7 mouse cellular contexts compared by ENCODE assay signal in genomic region chr10:43577299-43577996, GRCm38 (mm10). TPM values are rescaled to one million over a fixed set of nuclear protein-coding genes. Genes with fewer than 3 reads are reported as not detected.
DNase-seq lines count a peak whose midpoint lies in the region; ATAC-seq and TF ChIP-seq lines count a peak whose summit lies in the region.

No protein-coding gene starts in this region.

- no peak; a peak in 1 of 4 replicates for TF ChIP-seq POLR2A in MEL (IDR thresholded peaks at IDR 0.05; ENCODE audit: control insufficient read depth in 1 of 2, insufficient read depth in 1 of 2, low read depth in 1 of 2, low read length in 2 of 2, poor library complexity in 1 of 2)

- no peaks in the 10 kb centered on the region for H3K4me1 ChIP-seq in MEL (ENCODE audit: control insufficient read depth in 1 of 2, insufficient read depth in 2 of 2, low read length in 2 of 2)
- H3K4me1 ChIP-seq in brown adipose tissue, adult 24 weeks (ENCODE audit: control insufficient read depth, insufficient read depth, insufficient read length, low read length), result no peaks in the 10 kb centered on the region
- peaks cover 19% of the 10 kb centered on the region for H3K4me1 ChIP-seq in hindbrain, embryonic 12.5 days
- peaks cover 7% of the 10 kb centered on the region for H3K4me1 ChIP-seq in midbrain, embryonic 16.5 days (ENCODE audit: control insufficient read depth, insufficient read depth, low read length)

- 13% methylated on average over 19 of the region's 19 CpGs for WGBS in hindbrain, embryonic 12.5 days
- 17% methylated on average over 19 of the region's 19 CpGs for WGBS in midbrain, embryonic 16.5 days

- peak overlapping the region; percentile 48 to 70 for H3K4me3 ChIP-seq in MEL (ENCODE audit: control insufficient read depth in 1 of 2, insufficient read depth in 1 of 2, low read depth in 2 of 2, low read length in 2 of 2)
- H3K4me3 ChIP-seq in brown adipose tissue, adult 24 weeks (ENCODE audit: insufficient read depth, low read depth, low read length), result peak overlapping the region; percentile 37
- H3K4me3 ChIP-seq in hindbrain, embryonic 12.5 days, result peak overlapping the region; percentile 85
- peak overlapping the region; percentile 87 for H3K4me3 ChIP-seq in midbrain, embryonic 16.5 days (ENCODE audit: low read depth, low read length)

- H3K9ac ChIP-seq in MEL (ENCODE audit: control insufficient read depth, low read depth, low read length, poor library complexity, severe bottlenecking), result peak overlapping the region; percentile 89
- H3K9ac ChIP-seq in hindbrain, embryonic 12.5 days, result peak overlapping the region; percentile 97; the same call in 1 of the 2 replicates
- no peak overlapping the region; the same call in 1 of the 2 replicates for H3K9ac ChIP-seq in midbrain, embryonic 16.5 days (ENCODE audit: low read depth, low read length)

- TF ChIP-seq CTCF in MEL (IDR thresholded peaks at IDR 0.05 in 2 of 3, conservative IDR thresholded peaks at IDR 0.05 in 1 of 3; ENCODE audit: control insufficient read depth in 1 of 3, insufficient read depth in 1 of 3, low read depth in 2 of 3, low read length in 3 of 3, poor library complexity in 1 of 3, severe bottlenecking in 1 of 3), result peak in 2 of 3 experiments; percentile 26 to 38; a peak in 3 of 6 replicates

- no peaks in the 10 kb centered on the region for H3K36me3 ChIP-seq in MEL (ENCODE audit: control insufficient read depth in 1 of 2, insufficient read depth in 2 of 2, low read length in 2 of 2)
- peaks cover 7% of the 10 kb centered on the region for H3K36me3 ChIP-seq in hindbrain, embryonic 12.5 days
- no peaks in the 10 kb centered on the region for H3K36me3 ChIP-seq in midbrain, embryonic 16.5 days (ENCODE audit: control insufficient read depth, insufficient read depth, low read length)

- H3K27me3 ChIP-seq in MEL (ENCODE audit: control insufficient read depth in 1 of 2, insufficient read depth in 2 of 2, low read length in 2 of 2), result no peaks in the 10 kb centered on the region
- peaks cover 9% of the 10 kb centered on the region for H3K27me3 ChIP-seq in hindbrain, embryonic 12.5 days
- no peaks in the 10 kb centered on the region; the same call in 1 of the 2 replicates for H3K27me3 ChIP-seq in midbrain, embryonic 16.5 days (ENCODE audit: control insufficient read depth, insufficient read depth, low read depth, low read length)

- TF ChIP-seq EP300 in MEL (IDR thresholded peaks at IDR 0.05; ENCODE audit: low read depth in 1 of 2, low read length in 2 of 2), result peak in 1 of 2 experiments; percentile 13; a peak in 1 of 4 replicates

- no peaks in the 10 kb centered on the region for H3K9me3 ChIP-seq in MEL (replicated peaks; ENCODE audit: insufficient read depth, low read length)
- H3K9me3 ChIP-seq in hindbrain, embryonic 12.5 days (replicated peaks), result no peaks in the 10 kb centered on the region
- no peaks in the 10 kb centered on the region for H3K9me3 ChIP-seq in midbrain, embryonic 16.5 days (replicated peaks; ENCODE audit: control insufficient read depth, low read length, poor library complexity, severe bottlenecking)

- H3K4me2 ChIP-seq in hindbrain, embryonic 12.5 days (replicated peaks), result peak overlapping the region; percentile 61
- peak overlapping the region; percentile 88 for H3K4me2 ChIP-seq in midbrain, embryonic 16.5 days (ENCODE audit: low read length)

- H3K79me2 ChIP-seq in MEL (ENCODE audit: control insufficient read depth, insufficient read depth, low read length, poor library complexity), result peaks cover 17% of the 10 kb centered on the region

- TF ChIP-seq RAD21 in MEL (IDR thresholded peaks at IDR 0.05; ENCODE audit: low read depth, low read length), result peak; percentile 27

- DNase-seq in MEL (ENCODE audit: low read depth, low spot score), result peak; percentile 77
- peak; percentile 84 for DNase-seq in liver
- no peak for DNase-seq in right cerebral cortex, adult 18-20 months
- no peak for DNase-seq in right cerebral cortex, adult 2 months (ENCODE audit: low spot score in 2 of 2)

- no peak for ATAC-seq in hindbrain, embryonic 12.5 days (ENCODE audit: low FRiP score)
- ATAC-seq in midbrain, embryonic 16.5 days, result no peak

- H3K27ac ChIP-seq in MEL (ENCODE audit: control insufficient read depth, low read depth, low read length), result peak overlapping the region; percentile 82
- H3K27ac ChIP-seq in brown adipose tissue, adult 24 weeks (replicated peaks; ENCODE audit: low read depth, low read length), result no peak overlapping the region
- peak overlapping the region; percentile 97 for H3K27ac ChIP-seq in hindbrain, embryonic 12.5 days
- H3K27ac ChIP-seq in midbrain, embryonic 16.5 days (ENCODE audit: low read length), result 0 out of 2 replicates have a peak overlapping the region, but pooled peaks have one; percentile 28

TF ChIP-seq in MEL, 35 proteins besides CTCF, POLR2A, EP300 and RAD21:
- TF ChIP-seq TBP (IDR thresholded peaks at IDR 0.05; ENCODE audit: low read depth, low read length), result peak; percentile 28; the same call in 1 of the 2 replicates
- no peak for TF ChIP-seq USF2 (IDR thresholded peaks at IDR 0.05; ENCODE audit: borderline replicate concordance in 1 of 2, insufficient read depth in 1 of 2, low read depth in 1 of 2, low read length in 2 of 2)
- TF ChIP-seq MAZ (IDR thresholded peaks at IDR 0.05; ENCODE audit: low read depth, low read length), result 0 out of 2 replicates have a peak, but pooled peaks have one; percentile 52
- peak; percentile 58 for TF ChIP-seq ZNF384 (IDR thresholded peaks at IDR 0.05; ENCODE audit: low read depth, low read length)
- 0 out of 2 replicates have a peak, but pooled peaks have one; percentile 36 for TF ChIP-seq MYB (IDR thresholded peaks at IDR 0.05; ENCODE audit: low read depth, low read length)
- TF ChIP-seq NELFE (IDR thresholded peaks at IDR 0.05; ENCODE audit: low read depth, low read length), result 0 out of 2 replicates have a peak, but pooled peaks have one; percentile 8
- TF ChIP-seq TAL1 (IDR thresholded peaks at IDR 0.05; ENCODE audit: low read length), result no peak
- peak; percentile 46; the same call in 1 of the 2 replicates for TF ChIP-seq HCFC1 (IDR thresholded peaks at IDR 0.05; ENCODE audit: low read depth, low read length)
- TF ChIP-seq MXI1 (IDR thresholded peaks at IDR 0.05; ENCODE audit: low read depth, low read length), result peak; percentile 96
- TF ChIP-seq ETS1 (IDR thresholded peaks at IDR 0.05; ENCODE audit: low read depth, low read length), result no peak

RNA-seq across cellular contexts. Expression of gene Cd24a, which starts 0.6 kb away (rescaled TPM):
- 96.6 and 119 TPM in 2 replicates for total RNA-seq in MEL (2012; rRNA removed)
- polyA plus RNA-seq in MEL (2012; ENCODE audit: insufficient read depth in 1 of 2, insufficient read length in 2 of 2, low read depth in 1 of 2, low replicate concordance in 2 of 2, missing spikeins in 1 of 2), result 100 to 1,000 TPM in 1 of 2 experiments, not detected in 1; 181 TPM
- polyA plus RNA-seq in brown adipose tissue, adult 24 weeks (2012; ENCODE audit: insufficient read depth, insufficient read length, missing spikeins), result 7.4 and 12.5 TPM in 2 replicates
- polyA plus RNA-seq in hindbrain, embryonic 12.5 days (2016; fragmentation: Nextera tagmentation; extraction: Ambion mirVana), result 727 and 798 TPM in 2 replicates
- 660 and 780 TPM in 2 replicates for polyA plus RNA-seq in midbrain, embryonic 16.5 days (2015; fragmentation: Nextera tagmentation; extraction: Ambion mirVana)

RNA-seq across cellular contexts. Expression of gene 1700021F05Rik, which starts 36.7 kb away (rescaled TPM):
- total RNA-seq in MEL (2012; rRNA removed), result 62.3 and 66.5 TPM in 2 replicates
- 10 to 100 TPM in 1 of 2 experiments, not detected in 1; 93.8 TPM for polyA plus RNA-seq in MEL (2012; ENCODE audit: insufficient read depth in 1 of 2, insufficient read length in 2 of 2, low read depth in 1 of 2, low replicate concordance in 2 of 2, missing spikeins in 1 of 2)
- 179 and 251 TPM in 2 replicates for polyA plus RNA-seq in brown adipose tissue, adult 24 weeks (2012; ENCODE audit: insufficient read depth, insufficient read length, missing spikeins)
- polyA plus RNA-seq in hindbrain, embryonic 12.5 days (2016; fragmentation: Nextera tagmentation; extraction: Ambion mirVana), result 53.7 and 65.4 TPM in 2 replicates
- polyA plus RNA-seq in midbrain, embryonic 16.5 days (2015; fragmentation: Nextera tagmentation; extraction: Ambion mirVana), result 64.3 and 68.7 TPM in 2 replicates

RNA-seq across cellular contexts. Expression of gene Gm9803, which starts 53.6 kb away (rescaled TPM):
- 10.1 and 18.7 TPM in 2 replicates for total RNA-seq in MEL (2012; rRNA removed)
- 100 to 1,000 TPM in 1 of 2 experiments, not detected in 1; 137 TPM for polyA plus RNA-seq in MEL (2012; ENCODE audit: insufficient read depth in 1 of 2, insufficient read length in 2 of 2, low read depth in 1 of 2, low replicate concordance in 2 of 2, missing spikeins in 1 of 2)
- polyA plus RNA-seq in brown adipose tissue, adult 24 weeks (2012; ENCODE audit: insufficient read depth, insufficient read length, missing spikeins), result 126 and 149 TPM in 2 replicates
- 10.1 and 22.2 TPM in 2 replicates for polyA plus RNA-seq in hindbrain, embryonic 12.5 days (2016; fragmentation: Nextera tagmentation; extraction: Ambion mirVana)
- polyA plus RNA-seq in midbrain, embryonic 16.5 days (2015; fragmentation: Nextera tagmentation; extraction: Ambion mirVana), result 16.6 and 23.4 TPM in 2 replicates

Comparison
In these comparisons a context has a peak if more than half of its experiments do, and no peak if none do; other contexts are left out.
1. DNase-seq: peak in MEL (single experiment) and liver (single experiment); none in right cerebral cortex, adult 18-20 months (single experiment) and right cerebral cortex, adult 2 months (0 of 2).
2. H3K4me3 ChIP-seq: peak in every context shown above with its lines; median percentile 87 in midbrain, embryonic 16.5 days; 85 in hindbrain, embryonic 12.5 days; 59 in MEL; 37 in brown adipose tissue, adult 24 weeks.